Mouse (Mus musculus) lung, adult 18-20 months (tissue): ENCODE measurements around the gene Hspa5.
A peak's percentile ranks its signal among the peaks of the same experiment; 100 is the strongest.
"Not testable (repeated sequence)": the region's sequence is repeated elsewhere in the genome, so short reads cannot be mapped to it uniquely, and the experiment has no call there.

Experiments
- DNase-seq, 2 experiments: peaks; one replicate each; pipeline ENCODE4 v3.0.0; 2022; ENCODE audit warnings: mixed read lengths in 2 of 2

Hspa5 gene

GRCm38 (mm10) chr2:34810775-34811174, 39.0 kb downstream of the Hspa5 start:
- DNase-seq, result no peak

GRCm38 (mm10) chr2:34812706-34813105, 40.9 kb downstream of the Hspa5 start:
- no peak for DNase-seq

GRCm38 (mm10) chr2:34815893-34816292, 44.1 kb downstream of the Hspa5 start:
- DNase-seq, result not testable (repeated sequence)

- DNase-seq, result no peak
Observed at GRCm38 (mm10) chr2:34818492-34818891, 46.7 kb downstream of the Hspa5 start.

GRCm38 (mm10) chr2:34825827-34826459, 54.2 kb downstream of the Hspa5 start, which contains the start of gene Fbxw2:
Gene Fbxw2, minus strand, starts transcription at chr2:34826311.
- DNase-seq, result peak; percentile 90 to 93

GRCm38 (mm10) chr2:34826460-34827231, 54.9 kb downstream of the Hspa5 start:
- DNase-seq, result no peak
